Mouse (Mus musculus): ENCODE measurements around the gene Tnrc6c. TPM values are rescaled to one million over a fixed set of nuclear protein-coding genes. Genes with fewer than 3 reads are reported as not detected.
A peak's percentile ranks its signal among the peaks of the same experiment; 100 is the strongest.

Tnrc6c gene
- total and polyA plus RNA-seq, 2 experiments, result 5.7 to 6.3 TPM

- Histone ChIP-seq H3K27ac (replicated peaks; ENCODE audit: insufficient read depth, low read depth, low read length) (no peak overlapping the region), H3K4me3 (ENCODE audit: insufficient read depth, low read depth, low read length) (no peak overlapping the region), H3K79me2 (ENCODE audit: control insufficient read depth, insufficient read depth, low read length) (peaks cover 11% of the 10 kb centered on the region; the same call in 1 of the 2 replicates), H3K27me3 (ENCODE audit: control insufficient read depth, insufficient read depth, low read length) (no peaks in the 10 kb centered on the region), H3K9ac (ENCODE audit: low read depth, low read length) (no peak overlapping the region), H3K4me1 (ENCODE audit: control insufficient read depth, insufficient read depth, low read length) (peaks cover 13% of the 10 kb centered on the region), H3K36me3 (ENCODE audit: control insufficient read depth, insufficient read depth, low read length) (no peaks in the 10 kb centered on the region)
- TF ChIP-seq POLR2A (IDR thresholded peaks at IDR 0.05; ENCODE audit: extremely low read depth, insufficient read depth, low read length) (no peak), CTCF (IDR thresholded peaks at IDR 0.05; ENCODE audit: low read depth, low read length) (no peak)
- WGBS, result 24% methylated on average over 13 of the region's 13 CpGs
- DNase-seq (ENCODE audit: extremely low read depth, low read depth, low spot score), result peak; percentile 70
Measured at GRCm38 (mm10) chr11:117650721-117651644, 3.1 kb upstream of the Tnrc6c start.

GRCm38 (mm10) chr11:117652907-117653306, 1.2 kb upstream of the Tnrc6c start:
- H3K4me3 ChIP-seq (ENCODE audit: insufficient read depth, low read depth, low read length), result no peak overlapping the region
- no peaks in the 10 kb centered on the region for H3K36me3 ChIP-seq (ENCODE audit: control insufficient read depth, insufficient read depth, low read length)
- no peak overlapping the region for H3K27ac ChIP-seq (replicated peaks; ENCODE audit: insufficient read depth, low read depth, low read length)
- DNase-seq (ENCODE audit: extremely low read depth, low read depth, low spot score), result peak; percentile 86
- TF ChIP-seq POLR2A (IDR thresholded peaks at IDR 0.05; ENCODE audit: extremely low read depth, insufficient read depth, low read length), result no peak
- TF ChIP-seq CTCF (IDR thresholded peaks at IDR 0.05; ENCODE audit: low read depth, low read length), result no peak
- peaks cover 16% of the 10 kb centered on the region for H3K4me1 ChIP-seq (ENCODE audit: control insufficient read depth, insufficient read depth, low read length)
- H3K79me2 ChIP-seq (ENCODE audit: control insufficient read depth, insufficient read depth, low read length), result peaks cover 14% of the 10 kb centered on the region; the same call in 1 of the 2 replicates
- H3K27me3 ChIP-seq (ENCODE audit: control insufficient read depth, insufficient read depth, low read length), result no peaks in the 10 kb centered on the region
- no peak overlapping the region for H3K9ac ChIP-seq (ENCODE audit: low read depth, low read length)
- WGBS, result 16% methylated on average over 3 of the region's 3 CpGs

GRCm38 (mm10) chr11:117654380-117654924, 363 bp downstream of the Tnrc6c start:
- peaks cover 17% of the 10 kb centered on the region; the same call in 1 of the 2 replicates for H3K79me2 ChIP-seq (ENCODE audit: control insufficient read depth, insufficient read depth, low read length)
- under 1% methylated on average over 71 of the region's 71 CpGs for WGBS
- no peak for TF ChIP-seq CTCF (IDR thresholded peaks at IDR 0.05; ENCODE audit: low read depth, low read length)
- peak; percentile 100 for TF ChIP-seq POLR2A (IDR thresholded peaks at IDR 0.05; ENCODE audit: extremely low read depth, insufficient read depth, low read length)

GRCm38 (mm10) chr11:117654934-117655291, 824 bp downstream of the Tnrc6c start:
- H3K9ac ChIP-seq (ENCODE audit: low read depth, low read length), result peak overlapping the region; percentile 98
- H3K27me3 ChIP-seq (ENCODE audit: control insufficient read depth, insufficient read depth, low read length), result no peaks in the 10 kb centered on the region
- WGBS, result 1% methylated on average over 57 of the region's 66 CpGs
- peak overlapping the region; percentile 86 for H3K4me3 ChIP-seq (ENCODE audit: insufficient read depth, low read depth, low read length)
- H3K27ac ChIP-seq (replicated peaks; ENCODE audit: insufficient read depth, low read depth, low read length), result peak overlapping the region; percentile 46
- peaks cover 16% of the 10 kb centered on the region for H3K4me1 ChIP-seq (ENCODE audit: control insufficient read depth, insufficient read depth, low read length)
- no peaks in the 10 kb centered on the region for H3K36me3 ChIP-seq (ENCODE audit: control insufficient read depth, insufficient read depth, low read length)
- TF ChIP-seq POLR2A (IDR thresholded peaks at IDR 0.05; ENCODE audit: extremely low read depth, insufficient read depth, low read length), result no peak
- no peak for TF ChIP-seq CTCF (IDR thresholded peaks at IDR 0.05; ENCODE audit: low read depth, low read length)
- H3K79me2 ChIP-seq (ENCODE audit: control insufficient read depth, insufficient read depth, low read length), result peaks cover 18% of the 10 kb centered on the region; the same call in 1 of the 2 replicates
- DNase-seq (ENCODE audit: extremely low read depth, low read depth, low spot score), result no peak

More at GRCm38 (mm10) chr11:117654380-117654924, 363 bp downstream of the Tnrc6c start:
- Histone ChIP-seq H3K27me3 (ENCODE audit: control insufficient read depth, insufficient read depth, low read length) (no peaks in the 10 kb centered on the region), H3K4me3 (ENCODE audit: insufficient read depth, low read depth, low read length) (peak overlapping the region; percentile 86), H3K9ac (ENCODE audit: low read depth, low read length) (peak overlapping the region; percentile 98), H3K36me3 (ENCODE audit: control insufficient read depth, insufficient read depth, low read length) (no peaks in the 10 kb centered on the region), H3K27ac (replicated peaks; ENCODE audit: insufficient read depth, low read depth, low read length) (peak overlapping the region; percentile 68), H3K4me1 (ENCODE audit: control insufficient read depth, insufficient read depth, low read length) (peaks cover 16% of the 10 kb centered on the region)
- peak; percentile 95 for DNase-seq (ENCODE audit: extremely low read depth, low read depth, low spot score)

GRCm38 (mm10) chr11:117655292-117656076, 1.4 kb downstream of the Tnrc6c start:
- under 1% methylated on average over 79 of the region's 80 CpGs for WGBS
- H3K9ac ChIP-seq (ENCODE audit: low read depth, low read length), result peak overlapping the region; percentile 98
- peak overlapping the region; percentile 46; the same call in 1 of the 2 replicates for H3K27ac ChIP-seq (replicated peaks; ENCODE audit: insufficient read depth, low read depth, low read length)
- H3K36me3 ChIP-seq (ENCODE audit: control insufficient read depth, insufficient read depth, low read length), result no peaks in the 10 kb centered on the region
- peaks cover 23% of the 10 kb centered on the region; the same call in 1 of the 2 replicates for H3K79me2 ChIP-seq (ENCODE audit: control insufficient read depth, insufficient read depth, low read length)
- no peaks in the 10 kb centered on the region for H3K27me3 ChIP-seq (ENCODE audit: control insufficient read depth, insufficient read depth, low read length)
- DNase-seq (ENCODE audit: extremely low read depth, low read depth, low spot score), result no peak
- H3K4me3 ChIP-seq (ENCODE audit: insufficient read depth, low read depth, low read length), result peak overlapping the region; percentile 86
- TF ChIP-seq CTCF (IDR thresholded peaks at IDR 0.05; ENCODE audit: low read depth, low read length) (no peak), POLR2A (IDR thresholded peaks at IDR 0.05; ENCODE audit: extremely low read depth, insufficient read depth, low read length) (no peak)
- peaks cover 16% of the 10 kb centered on the region for H3K4me1 ChIP-seq (ENCODE audit: control insufficient read depth, insufficient read depth, low read length)
